Mouse (Mus musculus) embryonic fibroblast, embryonic 13.5 days (primary cell): ENCODE measurements around the gene Jph4.

Experiments
- CTCF ChIP-seq: IDR thresholded peaks from 2 replicates; pipeline ENCODE4 v1.5.1; 2011; ENCODE audit warnings: mild to moderate bottlenecking, control low read depth, low read length, moderate library complexity, borderline replicate concordance; ENCODE audit not compliant: insufficient read depth
- POLR2A ChIP-seq: IDR thresholded peaks from 2 replicates; pipeline ENCODE4 v1.6.1; 2011; ENCODE audit warnings: low read depth, mild to moderate bottlenecking, control low read depth, low read length, moderate library complexity

DNA sequence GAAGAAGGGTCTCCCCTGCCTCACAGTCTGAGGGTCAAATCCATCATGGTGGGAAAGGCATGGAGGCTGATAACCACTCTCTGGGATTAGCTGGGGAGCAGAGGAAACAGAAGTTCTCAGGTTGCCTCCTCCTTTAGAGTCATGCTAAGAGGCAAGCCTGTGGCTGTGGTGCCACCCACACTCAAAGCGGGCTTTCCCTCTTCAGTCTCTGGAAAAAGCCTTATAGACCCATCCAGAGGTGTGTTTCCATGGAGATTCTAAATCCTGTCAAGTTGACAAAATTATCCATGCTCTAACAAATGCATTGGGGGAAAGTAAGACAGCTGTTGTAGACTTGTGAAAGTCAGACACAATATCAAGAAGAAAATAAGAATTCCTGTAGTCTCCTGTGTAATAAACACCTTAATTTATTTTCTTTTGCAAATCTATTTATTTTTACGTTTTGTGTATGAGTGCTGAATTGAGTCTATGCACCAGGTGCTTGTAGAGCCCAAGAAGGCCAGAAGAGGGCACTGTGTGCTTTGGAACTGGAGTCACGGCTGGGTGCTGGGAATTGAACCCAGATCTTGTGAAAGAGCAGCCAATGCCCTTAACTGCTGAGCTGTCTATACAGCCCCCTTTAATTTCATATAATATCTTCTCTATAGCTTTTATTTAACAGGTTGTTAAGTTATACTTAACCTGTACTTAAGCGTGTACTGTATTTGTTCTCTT, 2.8 kb upstream of the Jph4 start:
- TF ChIP-seq POLR2A (no peak), CTCF (no peak)
